Mouse (Mus musculus) erythroblast, embryonic 14.5 days (primary cell): ENCODE measurements around the gene Slc34a3. TPM values are rescaled to one million over a fixed set of nuclear protein-coding genes. Genes with fewer than 3 reads are reported as not detected.
A peak's percentile ranks its signal among the peaks of the same experiment; 100 is the strongest.

Experiments used
- H3K27me3 ChIP-seq: 2 replicates; pipeline ENCODE4 v1.6.1; 2012; ENCODE audit warnings: inconsistent platforms; ENCODE audit not compliant: control insufficient read depth
- H3K36me3 ChIP-seq: 2 replicates; pipeline ENCODE4 v1.6.1; 2012; ENCODE audit warnings: mild to moderate bottlenecking, inconsistent platforms; ENCODE audit not compliant: control insufficient read depth
- H3K4me1 ChIP-seq: 2 replicates; pipeline ENCODE4 v1.6.1; 2012; ENCODE audit warnings: inconsistent platforms; ENCODE audit not compliant: control insufficient read depth
- H3K4me3 ChIP-seq: replicated peaks from 2 replicates; pipeline ENCODE3; 2012; ENCODE audit warnings: moderate library complexity, mild to moderate bottlenecking, inconsistent platforms
- H3K9me3 ChIP-seq: 2 replicates; pipeline ENCODE4 v1.6.1; 2012; ENCODE audit warnings: low read length, inconsistent platforms, mixed read lengths; ENCODE audit not compliant: control insufficient read depth
- GATA1 ChIP-seq: IDR thresholded peaks from 2 replicates; pipeline ENCODE4 v1.6.1; 2012; ENCODE audit warnings: low read length, inconsistent platforms, mixed read lengths
- TAL1 ChIP-seq: IDR thresholded peaks from 3 replicates; pipeline ENCODE4 v1.6.1; 2012; ENCODE audit warnings: low read length, inconsistent platforms, mixed read lengths
- polyA plus RNA-seq: library from polyadenylated mRNA; stranded (reverse); fragments of >175 nt; gene quantifications from 2 replicates; pipeline ENCODE4 v1.2.3, GENCODE M21; 2012

The Slc34a3 gene
- polyA plus RNA-seq, 1 experiment = not detected

DNA sequence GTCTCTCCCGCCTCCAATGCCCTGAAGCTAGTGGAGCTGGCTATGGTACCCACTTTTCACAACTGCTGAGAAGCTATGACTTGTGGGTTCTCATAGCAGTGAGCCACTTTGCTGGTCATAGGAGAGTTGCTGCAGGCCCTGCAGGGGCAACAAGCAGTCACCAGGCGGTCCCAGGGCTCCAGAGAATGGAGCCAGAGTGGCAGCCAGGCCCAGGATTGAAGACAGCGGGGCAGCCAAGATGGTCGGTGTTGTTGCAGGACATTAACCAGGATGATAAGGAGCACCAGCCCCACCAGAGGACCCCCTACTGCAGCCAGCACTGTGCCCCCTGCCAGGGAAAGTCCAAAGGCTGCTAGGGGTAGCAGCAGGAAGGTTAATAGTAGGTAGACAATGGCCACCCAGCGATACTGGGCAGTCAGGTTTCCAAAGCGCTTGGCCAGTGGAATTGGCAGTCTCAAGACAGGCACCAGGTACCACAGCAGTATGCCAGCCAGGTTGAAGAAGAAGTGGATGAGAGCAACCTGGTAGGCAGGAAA is 5.1 kb downstream of the Slc34a3 start:
- TF ChIP-seq GATA1 (no peak), TAL1 (no peak)
- H3K4me1 ChIP-seq = peaks cover 34% of the 10 kb centered on the region
- H3K9me3 ChIP-seq = no peaks in the 10 kb centered on the region
- H3K27me3 ChIP-seq = peaks cover 7% of the 10 kb centered on the region
- H3K4me3 ChIP-seq = peak overlapping the region; percentile 46
- H3K36me3 ChIP-seq = peaks cover 3% of the 10 kb centered on the region

DNA sequence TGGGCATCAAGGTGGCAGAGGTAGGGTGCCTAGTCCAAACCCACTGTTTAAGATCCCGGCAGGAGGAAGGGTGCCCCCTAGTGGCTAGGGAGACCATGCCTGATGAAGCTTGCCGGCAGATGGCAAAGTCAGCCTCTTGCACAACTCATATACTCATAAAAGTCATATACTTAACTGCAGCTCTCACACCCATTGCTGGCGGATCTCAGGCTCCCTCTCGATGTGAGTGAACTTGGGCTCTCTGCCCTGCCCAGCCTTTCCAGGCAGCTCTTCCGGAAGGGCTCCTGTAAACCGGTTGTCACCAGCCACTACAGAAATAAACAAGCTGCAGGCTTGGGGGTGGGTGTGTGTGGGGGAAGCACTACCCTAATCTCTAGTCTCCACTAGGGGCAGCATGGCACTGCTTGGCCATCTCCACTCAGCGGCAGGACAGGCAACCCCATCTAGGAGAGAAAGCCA is 5.7 kb downstream of the Slc34a3 start:
- peaks cover 34% of the 10 kb centered on the region for H3K4me1 ChIP-seq
- peak overlapping the region; percentile 46 for H3K4me3 ChIP-seq
- TF ChIP-seq GATA1 (no peak), TAL1 (no peak)
- H3K9me3 ChIP-seq = no peaks in the 10 kb centered on the region
- peaks cover 9% of the 10 kb centered on the region for H3K36me3 ChIP-seq
- H3K27me3 ChIP-seq = peaks cover 7% of the 10 kb centered on the region

DNA sequence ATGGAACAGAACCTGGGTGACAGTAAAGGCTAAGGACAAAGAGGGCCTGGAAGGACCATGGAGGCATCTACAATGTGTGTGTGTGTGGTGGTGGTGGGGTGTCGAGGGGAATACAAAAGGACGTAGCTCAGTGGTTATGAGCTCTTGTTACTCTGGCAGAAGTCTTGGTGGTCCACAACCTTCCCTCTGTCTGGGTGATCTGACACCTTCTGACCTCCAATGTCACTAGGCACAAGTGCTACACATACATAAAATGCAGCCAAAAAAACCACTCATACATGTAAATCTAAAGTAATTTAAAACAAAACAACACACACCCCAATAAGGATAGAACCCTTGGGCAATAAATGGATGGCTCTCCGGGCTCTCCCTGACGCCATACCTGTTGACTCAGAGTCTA is 6.8 kb downstream of the Slc34a3 start:
- TF ChIP-seq TAL1 (no peak), GATA1 (no peak)
- Histone ChIP-seq H3K4me3 (no peak overlapping the region), H3K27me3 (peaks cover 7% of the 10 kb centered on the region), H3K36me3 (peaks cover 19% of the 10 kb centered on the region), H3K4me1 (peaks cover 41% of the 10 kb centered on the region), H3K9me3 (no peaks in the 10 kb centered on the region)

GRCm38 (mm10) chr2:25226864-25227263 is 7.3 kb downstream of the Slc34a3 start:
- H3K4me3 ChIP-seq = no peak overlapping the region
- H3K4me1 ChIP-seq = peaks cover 46% of the 10 kb centered on the region
- H3K9me3 ChIP-seq = no peaks in the 10 kb centered on the region
- no peak for TF ChIP-seq TAL1
- H3K36me3 ChIP-seq = peaks cover 25% of the 10 kb centered on the region
- H3K27me3 ChIP-seq = peaks cover 7% of the 10 kb centered on the region

DNA sequence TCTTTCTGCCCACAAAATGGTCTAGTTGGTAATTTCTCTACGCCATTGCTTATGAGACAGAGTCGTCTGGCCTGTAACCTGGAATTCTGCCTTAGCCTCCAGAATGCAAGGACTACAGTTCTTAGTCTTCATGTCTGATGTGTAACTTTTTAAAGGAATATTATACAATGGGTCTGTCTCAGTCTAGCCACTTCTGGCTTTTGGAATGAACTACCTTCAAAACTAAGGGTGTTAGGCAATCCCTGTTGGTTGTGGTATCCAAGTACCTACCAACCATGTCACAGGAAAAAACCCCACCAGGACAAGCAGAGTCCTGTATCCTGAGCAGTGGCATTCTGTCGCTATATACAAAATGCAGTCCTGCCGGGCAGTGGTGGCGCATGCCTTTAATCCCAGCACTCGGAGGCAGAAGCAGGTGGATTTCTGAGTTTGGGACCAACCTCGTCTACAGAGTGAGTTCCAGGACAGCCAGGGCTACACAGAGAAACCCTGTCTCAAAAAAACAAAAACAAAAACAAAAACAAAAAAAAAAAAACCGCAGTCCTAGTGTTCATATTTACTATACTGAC is 8.3 kb downstream of the Slc34a3 start:
- TF ChIP-seq GATA1 (no peak), TAL1 (no peak)
- H3K36me3 ChIP-seq = peaks cover 34% of the 10 kb centered on the region
- no peaks in the 10 kb centered on the region for H3K9me3 ChIP-seq
- peaks cover 56% of the 10 kb centered on the region for H3K4me1 ChIP-seq
- H3K27me3 ChIP-seq = peaks cover 2% of the 10 kb centered on the region
- peak overlapping the region; percentile 66 for H3K4me3 ChIP-seq

DNA sequence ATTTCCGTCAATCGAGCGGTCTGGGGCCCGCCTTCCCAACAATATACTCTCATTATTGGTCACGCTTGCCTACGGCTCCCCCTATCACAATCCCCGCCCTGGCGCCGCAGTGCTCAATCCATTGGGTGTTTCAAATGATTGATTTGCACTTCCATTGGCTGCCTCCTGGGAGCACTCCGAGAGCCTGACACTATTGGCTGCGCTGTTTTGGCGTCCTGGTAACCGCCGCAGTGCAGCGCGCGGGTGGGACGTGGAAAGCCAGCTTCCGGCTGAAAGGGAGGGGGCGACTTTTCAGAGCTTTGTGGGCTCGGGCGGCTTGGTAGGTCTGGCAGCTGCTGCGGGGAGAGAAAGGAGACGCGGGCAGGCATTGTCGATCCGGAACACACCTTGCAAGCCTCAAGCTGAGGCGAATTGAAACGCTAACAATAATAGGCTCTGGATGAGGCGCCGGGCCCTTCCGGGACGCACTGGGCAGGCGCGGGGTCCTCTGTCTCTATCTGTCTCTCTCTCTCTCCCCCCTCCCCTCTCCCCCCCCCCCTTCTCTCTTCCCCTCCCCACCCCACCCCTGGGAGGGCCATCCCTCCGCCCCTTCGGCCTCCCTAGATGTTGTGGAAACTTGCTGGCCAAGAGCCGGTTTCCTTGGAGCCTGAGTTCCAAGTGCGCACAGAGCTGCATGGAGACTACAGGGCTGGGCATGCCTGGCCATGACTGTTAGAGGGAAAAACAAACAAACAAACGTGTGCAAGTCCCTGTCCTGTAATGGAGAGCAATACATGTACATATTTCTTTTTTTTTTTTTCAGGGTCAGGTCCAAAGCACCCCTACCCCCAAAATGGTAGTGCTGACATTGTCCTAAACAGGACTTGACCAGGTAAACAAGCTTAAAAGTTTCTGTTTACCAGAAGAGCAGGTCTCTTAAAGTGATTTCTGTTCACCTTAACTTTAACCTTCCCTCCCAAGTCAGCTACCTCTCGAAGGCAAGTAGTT is 9.1 kb downstream of the Slc34a3 start:
- no peak for TF ChIP-seq GATA1
- no peak for TF ChIP-seq TAL1
- peaks cover 38% of the 10 kb centered on the region for H3K36me3 ChIP-seq
- H3K27me3 ChIP-seq = no peaks in the 10 kb centered on the region
- H3K4me1 ChIP-seq = peaks cover 60% of the 10 kb centered on the region
- H3K4me3 ChIP-seq = peak overlapping the region; percentile 66
- no peaks in the 10 kb centered on the region for H3K9me3 ChIP-seq

- H3K4me3 ChIP-seq = peak within 1 kb of the TSS; percentile 66
- TF ChIP-seq GATA1 (no peak), TAL1 (no peak)
- H3K4me1 ChIP-seq = peaks cover 60% of the 10 kb centered on the region
Observed at GRCm38 (mm10) chr2:25224492-25224765, 9.7 kb downstream of the Slc34a3 start, which contains the start of gene Tubb4b. Tubb4b (minus strand) TSS chr2:25224702.

GRCm38 (mm10) chr2:25223681-25224491 is 10.3 kb downstream of the Slc34a3 start:
- no peaks in the 10 kb centered on the region for H3K27me3 ChIP-seq
- TF ChIP-seq GATA1 (peak; percentile 64), TAL1 (peak; percentile 55; the same call in 2 of the 3 replicates)
- H3K4me3 ChIP-seq = peak overlapping the region; percentile 66
- no peaks in the 10 kb centered on the region for H3K9me3 ChIP-seq
- H3K36me3 ChIP-seq = peaks cover 38% of the 10 kb centered on the region
- peaks cover 55% of the 10 kb centered on the region for H3K4me1 ChIP-seq

More at GRCm38 (mm10) chr2:25224492-25224765, 9.7 kb downstream of the Slc34a3 start, which contains the start of gene Tubb4b:
- Histone ChIP-seq H3K9me3 (no peaks in the 10 kb centered on the region), H3K27me3 (no peaks in the 10 kb centered on the region), H3K36me3 (peaks cover 38% of the 10 kb centered on the region)
